Mouse (Mus musculus) thymus, postnatal 10 days (tissue): Measurements from ENCODE around the gene Rnf150.
A peak's percentile ranks its signal among the peaks of the same experiment; 100 is the strongest.

Experiments
- DNase-seq, 2 experiments: peaks; one replicate each; pipeline ENCODE4 v3.0.0; 2021; ENCODE audit warnings: low spot score in 2 of 2

Gene Rnf150

DNA sequence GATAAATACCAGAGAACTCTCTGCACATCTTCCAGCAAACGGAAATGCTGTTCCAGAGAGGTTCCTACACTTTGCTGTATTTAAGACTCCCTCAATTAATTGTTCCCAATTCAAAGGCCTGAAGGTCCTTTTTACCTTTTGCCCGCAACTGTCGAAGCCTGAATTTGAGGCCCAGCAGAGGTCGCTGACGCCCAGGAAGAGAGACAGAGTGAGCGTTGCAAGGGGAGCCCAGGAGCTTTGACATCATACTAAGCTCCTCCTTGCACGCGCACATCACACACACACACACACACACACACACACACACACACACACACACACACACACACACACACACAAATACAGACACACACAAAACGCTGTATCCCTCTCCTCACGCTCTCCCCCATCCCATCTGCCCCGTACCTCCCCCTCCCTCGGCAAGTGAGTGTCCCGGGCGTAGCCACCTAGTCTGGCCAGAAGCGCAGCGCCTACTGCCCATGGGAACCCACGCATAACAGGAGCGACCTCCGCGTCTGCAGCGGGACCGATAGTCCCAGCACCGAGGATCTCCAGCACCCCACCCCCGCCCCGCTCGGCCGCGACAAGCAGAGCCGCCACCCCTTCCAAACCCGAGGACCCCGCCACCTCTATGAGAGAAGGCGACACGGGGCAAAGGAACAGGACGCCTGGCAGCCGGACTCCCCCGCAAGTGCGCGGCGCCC, at the start of gene Rnf150:
Rnf150 (plus strand) TSS at position 316 of the 704 bp plus-strand sequence.
- DNase-seq = peak; percentile 19 to 57

DNA sequence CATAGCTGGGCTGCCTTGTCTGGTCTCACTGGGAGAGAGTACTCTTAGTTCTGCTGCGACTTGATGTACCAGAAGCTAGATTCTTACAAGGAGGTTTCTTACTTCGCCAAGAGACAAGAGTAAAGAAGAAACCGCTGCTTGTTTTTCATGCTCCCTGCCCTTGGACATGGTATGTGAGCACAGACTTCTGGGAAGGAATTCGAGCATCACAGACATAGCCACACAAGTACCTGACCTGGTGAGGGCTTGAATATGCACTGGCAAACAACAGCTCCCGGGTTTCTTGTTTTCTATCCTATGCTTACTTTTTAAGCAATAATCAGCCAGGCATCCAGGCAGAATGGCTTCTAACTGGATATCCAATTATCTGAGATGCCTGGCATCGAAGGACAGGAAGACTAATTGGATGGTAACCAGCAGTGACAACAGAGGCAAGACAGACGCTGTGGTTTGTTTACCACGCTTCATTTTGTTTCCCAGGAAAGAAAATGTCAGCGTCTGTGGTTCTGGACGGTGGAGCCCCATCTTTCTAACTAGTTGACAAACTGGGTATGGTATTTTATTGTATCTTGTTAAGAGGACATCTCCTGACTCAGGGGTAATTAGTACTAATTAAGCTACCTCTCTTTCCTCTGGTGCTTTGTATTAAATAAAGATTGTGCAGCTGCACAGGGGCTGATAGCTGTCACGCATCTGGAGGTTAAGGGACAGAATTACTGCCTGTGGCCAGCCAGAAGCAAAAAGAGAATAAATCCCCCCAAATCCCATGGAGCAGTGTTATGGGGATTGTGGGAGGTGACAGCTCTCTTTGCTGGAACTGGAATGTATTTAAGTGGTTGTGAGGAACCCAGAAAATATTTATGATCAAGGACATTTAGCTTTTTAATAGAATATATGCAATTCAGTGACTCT, 36.8 kb upstream of the Rnf150 start:
- DNase-seq = no peak

DNA sequence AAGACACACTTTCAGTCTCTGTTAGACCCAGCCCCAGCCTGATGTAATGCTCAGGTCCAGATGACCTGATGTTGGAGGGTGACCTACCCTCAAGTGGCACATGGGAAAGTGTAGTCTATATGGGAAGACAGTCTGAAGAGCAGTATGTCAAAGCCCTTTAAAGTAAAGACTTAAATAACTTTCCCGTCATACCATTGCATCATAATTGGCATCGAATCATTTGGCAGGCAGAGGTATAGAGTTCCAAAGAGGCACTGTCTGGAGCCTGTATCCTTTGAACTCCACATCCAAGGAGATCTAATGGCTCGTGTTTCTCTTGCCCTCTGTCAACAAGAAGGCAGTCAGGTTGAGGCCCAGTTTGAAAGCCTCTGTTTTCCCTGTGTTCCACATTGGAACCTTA, 22.7 kb upstream of the Rnf150 start:
- DNase-seq = no peak

DNA sequence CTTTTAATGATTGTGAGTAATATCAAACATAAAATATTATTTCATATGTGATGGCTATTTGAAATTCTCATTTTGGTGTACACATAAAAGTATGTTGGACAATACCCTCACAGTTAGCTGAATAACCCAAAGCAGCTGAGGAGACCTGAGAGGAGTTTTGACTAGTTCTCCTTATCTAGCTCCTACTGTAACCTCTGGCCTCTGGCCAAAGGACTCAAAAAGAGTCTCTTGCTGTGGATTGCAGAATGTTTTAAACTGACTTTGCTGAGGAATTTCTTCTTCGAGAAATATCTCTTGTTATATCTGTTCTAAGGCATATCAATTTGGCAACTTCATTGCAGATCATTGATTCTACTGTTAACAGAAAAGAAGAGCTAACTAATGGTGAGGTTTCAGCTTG, 22.2 kb upstream of the Rnf150 start:
- DNase-seq = no peak

DNA sequence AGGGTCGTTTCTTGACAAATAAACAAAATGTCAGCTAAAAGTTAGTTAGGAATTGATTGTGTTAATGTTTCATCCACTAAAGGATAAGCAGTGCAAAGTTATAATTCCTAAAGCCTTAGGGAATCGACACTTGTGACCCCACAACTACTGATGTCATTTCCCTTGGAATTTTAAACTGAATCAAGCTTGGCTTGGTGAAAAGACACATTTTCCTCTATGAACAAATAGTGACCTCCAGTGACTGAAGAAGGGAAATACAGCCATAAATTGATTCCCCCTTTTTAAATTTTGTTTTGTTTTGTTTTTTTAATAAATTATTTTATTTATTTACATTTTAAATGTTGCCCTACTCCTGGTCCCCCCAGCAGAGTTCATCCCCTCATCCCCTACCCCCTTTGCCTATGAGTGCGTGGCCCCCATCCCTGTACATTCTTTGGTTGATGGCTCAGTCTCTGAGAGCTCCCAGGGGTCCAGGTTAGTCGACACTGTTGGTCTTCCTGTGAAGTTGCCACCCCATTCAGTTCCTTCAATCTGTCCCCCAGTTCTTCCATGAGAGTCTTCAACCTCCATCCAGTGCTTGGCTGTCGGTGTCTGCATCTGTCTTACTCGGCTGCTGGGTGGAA, 21.5 kb upstream of the Rnf150 start:
- no peak for DNase-seq

DNA sequence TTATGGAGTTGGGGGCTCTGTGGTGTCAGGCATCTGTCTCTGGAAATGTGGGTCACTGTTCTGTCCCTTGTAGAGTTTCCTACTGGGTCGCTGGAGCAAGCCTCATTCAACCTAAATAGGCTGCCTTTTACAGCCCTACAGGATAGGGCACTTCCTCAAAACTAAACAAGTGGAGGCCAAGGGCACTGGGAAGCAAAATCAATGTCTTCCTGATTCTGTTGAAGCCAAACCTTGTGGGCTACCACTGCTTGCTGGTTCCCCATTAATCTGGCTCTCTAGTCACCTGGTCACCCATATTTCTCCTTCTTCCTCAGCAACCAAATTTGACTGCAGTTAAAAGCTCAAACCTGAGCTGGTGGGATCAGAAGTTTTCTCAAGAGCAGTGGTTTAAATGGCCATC, 19.5 kb upstream of the Rnf150 start:
- DNase-seq = no peak

DNA sequence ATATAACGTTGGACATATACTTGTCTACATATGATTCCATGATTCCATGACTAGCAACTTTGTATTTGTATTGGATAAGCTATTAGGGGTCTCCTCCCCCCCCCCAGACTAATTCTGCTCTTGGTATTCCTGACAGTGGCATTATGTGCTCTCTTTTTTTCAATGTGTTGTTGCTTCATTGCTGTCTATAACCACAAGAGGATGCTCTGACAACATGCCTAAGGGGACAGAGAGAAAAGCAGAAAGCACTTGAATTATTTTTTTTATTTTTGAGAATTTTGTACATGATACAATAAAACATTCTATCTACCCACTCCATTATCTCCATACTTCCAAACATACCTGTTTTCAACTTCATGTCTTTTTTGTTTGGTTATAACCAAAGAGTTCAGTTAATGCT, 18.7 kb upstream of the Rnf150 start:
- DNase-seq = no peak

DNA sequence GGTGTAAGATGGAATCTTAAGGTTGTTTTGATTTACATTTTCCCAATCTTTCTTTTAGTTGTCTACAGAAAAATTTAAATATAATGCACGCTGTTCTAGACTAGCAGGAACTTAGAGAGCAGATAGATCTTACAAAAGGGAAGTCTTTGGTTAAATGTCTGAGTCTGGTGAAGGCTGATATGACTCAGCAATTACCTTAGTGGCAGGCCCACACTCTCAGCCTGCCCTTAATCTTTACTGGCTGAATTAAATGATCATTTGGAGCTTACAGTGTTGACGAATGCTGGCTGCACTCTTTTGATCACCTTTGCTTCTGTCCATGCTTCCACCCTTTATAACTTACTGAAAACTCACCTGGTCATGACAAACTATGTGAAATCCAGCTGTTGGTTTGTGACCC, 17.1 kb upstream of the Rnf150 start:
- no peak for DNase-seq

DNA sequence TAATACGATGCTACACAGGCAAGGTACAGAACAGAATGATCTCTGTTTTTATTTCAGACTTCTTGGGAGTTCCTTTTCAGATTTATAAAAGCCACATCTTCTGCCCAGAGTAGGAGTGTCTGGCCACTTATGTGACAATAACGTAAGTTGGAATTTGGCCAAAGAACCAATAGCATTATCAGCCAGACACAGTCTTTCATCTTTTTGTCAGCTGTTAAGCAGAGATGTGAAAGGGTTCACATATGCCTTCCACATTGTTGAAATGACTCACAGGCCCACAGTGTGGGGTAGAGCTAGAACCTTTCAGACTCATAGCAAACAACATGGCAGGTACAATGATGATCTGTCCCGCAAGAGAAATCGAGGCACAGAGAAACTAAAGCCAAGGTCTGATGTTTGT, 16.4 kb upstream of the Rnf150 start:
- no peak for DNase-seq

DNA sequence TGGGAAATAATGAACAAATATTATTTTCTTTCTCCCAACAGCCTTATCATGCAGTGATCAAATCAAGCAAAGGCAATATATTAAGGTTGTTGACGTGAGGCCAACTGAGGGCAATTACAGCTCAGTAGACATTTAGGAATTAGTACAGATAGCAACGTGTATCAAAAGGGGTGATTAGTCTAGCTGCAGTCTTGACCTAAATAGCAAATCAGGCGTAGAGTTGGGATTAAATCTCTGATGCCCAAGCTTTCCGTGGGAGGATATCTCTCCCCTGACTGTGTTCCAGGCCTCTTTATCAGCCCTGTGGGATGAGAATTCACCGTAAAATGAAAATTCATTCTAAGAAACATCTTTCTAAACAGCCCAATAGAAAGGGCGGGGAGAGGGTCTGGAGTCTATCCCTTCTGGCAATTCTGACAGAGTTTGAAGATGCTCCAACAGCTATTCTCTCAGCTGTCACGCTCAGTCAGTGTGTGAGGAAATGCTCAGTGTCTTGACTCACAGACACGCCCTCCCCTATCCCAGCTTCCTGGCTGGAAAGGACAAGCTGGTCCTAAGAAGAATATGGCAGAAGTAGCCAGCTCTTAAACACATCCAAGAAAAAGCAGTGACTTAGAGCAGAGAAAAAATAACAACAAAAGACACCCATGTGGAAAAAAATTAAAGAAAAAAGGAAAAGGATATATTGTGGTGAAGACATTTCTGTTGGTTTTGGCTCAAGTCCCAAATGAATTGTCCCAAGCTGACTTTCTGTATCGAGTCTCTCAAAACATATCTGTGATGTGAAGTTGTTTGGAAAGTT, 4.4 kb upstream of the Rnf150 start:
- DNase-seq = no peak

DNA sequence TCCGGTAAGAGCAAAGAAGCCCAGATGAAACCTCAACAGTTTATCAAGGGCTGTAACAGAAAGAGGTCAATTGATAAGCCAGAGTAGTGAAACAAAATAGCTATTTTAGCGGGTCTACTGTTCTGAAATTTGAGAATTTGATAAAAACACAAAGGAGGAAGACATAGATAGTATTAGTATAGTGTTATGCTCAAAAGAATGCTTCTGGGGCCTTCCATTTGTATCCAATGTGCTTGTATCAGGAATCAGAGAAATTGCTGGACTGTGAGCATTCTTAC, 3.9 kb upstream of the Rnf150 start:
- no peak for DNase-seq

DNA sequence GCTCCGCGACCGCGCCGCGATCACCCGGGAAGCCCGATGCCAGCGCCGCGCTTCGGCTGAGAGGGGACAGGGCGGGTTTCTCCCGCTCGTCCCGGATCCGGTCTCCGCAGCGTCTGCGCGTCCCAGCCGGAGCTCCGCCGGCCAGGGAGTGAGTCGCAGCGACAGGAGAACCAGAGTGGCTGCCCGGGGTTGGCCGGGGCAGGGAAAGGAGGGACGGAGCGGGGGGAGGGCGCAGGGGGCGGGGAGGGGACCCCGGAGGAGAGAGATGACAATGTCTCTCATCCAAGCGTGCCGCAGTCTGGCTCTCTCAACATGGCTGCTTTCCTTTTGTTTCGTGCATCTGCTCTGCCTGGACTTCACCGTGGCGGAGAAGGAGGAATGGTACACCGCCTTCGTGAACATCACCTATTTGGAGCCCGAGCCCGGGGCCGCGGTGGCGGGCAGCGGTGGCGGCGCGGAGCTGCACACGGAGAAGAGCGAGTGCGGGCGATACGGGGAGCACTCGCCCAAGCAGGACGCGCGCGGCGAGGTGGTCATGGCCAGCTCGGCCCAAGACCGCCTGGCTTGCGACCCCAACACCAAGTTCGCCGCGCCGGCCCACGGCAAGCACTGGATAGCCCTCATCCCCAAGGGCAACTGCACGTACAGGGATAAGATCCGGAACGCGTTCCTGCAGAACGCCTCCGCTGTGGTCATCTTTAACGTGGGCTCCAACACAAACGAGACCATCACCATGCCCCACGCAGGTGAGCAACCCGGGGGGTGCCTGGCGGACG, 777 bp downstream of the Rnf150 start:
- peak in 1 of 2 experiments; percentile 6 for DNase-seq

DNA sequence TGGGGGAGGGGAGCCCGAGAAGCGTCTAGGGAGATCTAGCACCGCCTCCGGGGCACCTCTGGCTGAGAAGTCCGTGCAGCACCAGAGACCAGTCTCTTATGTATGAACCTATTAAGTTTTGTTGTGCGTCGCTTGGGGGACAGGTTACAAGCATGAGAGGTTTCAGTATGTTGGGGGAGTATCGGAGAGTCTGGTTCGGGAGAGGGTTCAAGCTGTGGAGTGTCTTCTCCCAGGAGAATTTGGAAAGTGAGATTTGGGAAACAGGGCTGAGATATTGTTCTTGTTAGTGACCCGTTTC, 1.3 kb downstream of the Rnf150 start:
- DNase-seq = no peak

DNA sequence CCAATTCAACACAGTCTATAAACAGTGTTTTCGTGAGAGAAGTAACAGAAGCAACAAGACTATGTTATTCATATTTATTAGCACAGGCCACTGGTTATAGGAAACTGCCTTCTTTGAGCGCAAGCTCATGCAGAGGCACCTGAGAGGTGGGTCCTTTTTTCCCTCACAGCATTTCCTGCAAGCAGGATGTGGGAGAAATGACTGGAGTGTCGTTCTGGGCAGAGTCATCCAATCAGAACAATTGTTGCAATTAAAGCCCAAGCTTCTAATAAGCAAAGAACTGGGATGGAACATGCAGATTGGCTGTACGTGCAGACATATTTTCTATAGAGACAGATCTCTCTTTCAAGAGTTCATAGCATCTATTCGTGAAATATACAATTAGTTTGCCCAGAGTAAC, 2.1 kb downstream of the Rnf150 start:
- DNase-seq = no peak

DNA sequence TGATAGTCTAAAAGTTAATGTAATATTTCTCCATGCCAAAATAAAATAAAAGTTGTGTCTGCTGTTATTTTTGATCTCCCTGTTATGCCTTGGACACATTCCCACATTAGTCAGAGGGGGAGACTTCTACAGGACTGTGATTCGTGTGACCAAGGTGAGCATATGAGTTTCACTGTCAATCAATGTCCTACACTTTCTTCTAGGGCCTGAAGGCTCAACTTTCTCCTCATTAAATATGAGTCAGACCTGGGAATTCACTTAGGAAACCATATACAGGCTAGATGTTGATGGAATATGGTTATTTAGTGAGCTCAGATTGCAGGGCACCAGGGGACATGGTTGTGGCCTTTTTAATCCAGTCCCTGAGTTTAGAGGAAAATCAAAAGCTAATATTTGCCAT, 3.1 kb downstream of the Rnf150 start:
- no peak for DNase-seq

DNA sequence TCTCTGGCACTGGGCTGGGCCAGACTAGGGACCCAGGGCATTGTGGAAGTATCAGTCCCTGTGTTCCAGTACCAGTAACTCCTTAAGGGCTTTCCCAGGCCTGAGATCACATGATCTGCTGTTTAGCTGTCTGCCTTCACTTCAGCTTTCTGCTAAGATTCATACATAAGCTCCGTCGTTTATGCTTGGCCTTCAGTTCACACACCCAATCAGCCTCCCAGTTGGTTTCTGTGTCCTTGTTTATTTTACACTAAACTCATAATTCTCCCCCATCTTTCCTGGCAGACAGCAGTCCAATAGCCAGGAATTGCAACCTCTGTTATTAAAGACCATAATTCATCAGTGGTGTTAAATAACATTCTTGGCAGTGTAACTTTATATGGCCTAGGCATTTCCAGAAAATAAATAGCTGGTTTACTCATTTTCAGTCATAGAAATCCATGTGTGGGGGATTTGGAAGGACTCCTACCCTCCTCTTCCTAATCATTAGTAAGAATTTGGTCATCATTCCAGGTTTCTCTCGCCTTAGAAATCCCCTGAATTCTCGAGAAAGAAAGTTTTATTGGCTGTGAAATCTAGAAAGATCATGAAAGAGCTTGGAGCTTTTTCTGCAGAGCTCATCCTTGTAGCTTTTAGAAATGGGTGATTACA, 7.8 kb downstream of the Rnf150 start:
- no peak for DNase-seq

DNA sequence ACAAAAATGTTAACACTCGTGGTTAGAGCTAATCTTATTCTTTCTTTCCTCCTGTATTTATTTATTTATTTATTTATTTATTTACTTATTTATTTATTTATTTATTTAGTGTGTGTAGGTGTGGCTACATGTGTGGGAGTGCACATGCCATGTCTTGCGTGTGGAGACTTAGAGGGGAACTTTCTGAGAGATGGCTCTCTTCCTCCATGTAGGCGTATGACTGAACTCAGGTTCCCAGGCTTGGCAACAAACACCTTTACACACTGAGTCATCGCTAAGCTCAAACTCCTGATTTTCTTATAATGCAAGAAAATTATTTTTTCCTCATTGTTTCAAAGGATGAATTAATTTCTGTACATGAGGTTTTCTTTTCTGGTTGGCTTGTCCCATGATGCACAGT, 8.8 kb downstream of the Rnf150 start:
- no peak for DNase-seq

DNA sequence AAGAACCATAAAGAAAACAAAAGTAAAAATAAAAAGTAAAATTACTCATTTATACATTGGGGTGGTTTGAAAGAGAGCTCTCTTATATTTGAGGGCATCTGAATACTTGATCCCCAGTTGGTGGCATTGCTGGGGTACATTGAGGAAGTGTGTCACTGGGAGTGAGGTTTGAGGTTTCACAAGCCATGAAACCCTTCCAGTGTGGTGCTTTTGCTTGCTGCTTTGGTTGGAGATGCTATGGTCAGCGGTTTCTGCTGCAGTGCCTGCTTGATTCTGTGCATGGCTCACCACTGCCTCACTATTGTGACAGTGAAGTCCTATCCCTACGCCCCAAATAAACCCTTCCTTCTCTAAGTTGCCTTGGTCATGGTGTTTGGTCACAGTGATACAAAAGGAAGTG, 10.9 kb downstream of the Rnf150 start:
- no peak for DNase-seq

DNA sequence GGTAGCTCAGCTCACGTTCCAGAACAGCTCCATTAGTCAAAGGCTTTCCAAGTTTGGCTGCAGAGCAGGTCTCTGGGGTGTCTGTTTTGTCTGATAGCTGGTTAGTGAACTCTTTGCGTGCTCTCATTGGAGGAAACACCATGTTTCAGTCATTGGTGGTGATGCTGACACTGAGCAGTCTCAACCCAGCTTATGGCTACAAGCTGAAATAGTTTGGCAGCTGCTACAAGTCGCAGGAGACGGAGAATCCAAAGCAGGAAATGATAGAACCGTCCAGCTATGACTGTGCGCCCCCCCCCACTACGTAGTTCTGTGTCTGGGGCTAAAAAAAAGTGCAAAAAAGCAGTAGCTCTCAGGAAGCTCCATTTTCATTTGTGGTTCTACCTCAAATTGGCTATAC, 12.0 kb downstream of the Rnf150 start:
- no peak for DNase-seq

DNA sequence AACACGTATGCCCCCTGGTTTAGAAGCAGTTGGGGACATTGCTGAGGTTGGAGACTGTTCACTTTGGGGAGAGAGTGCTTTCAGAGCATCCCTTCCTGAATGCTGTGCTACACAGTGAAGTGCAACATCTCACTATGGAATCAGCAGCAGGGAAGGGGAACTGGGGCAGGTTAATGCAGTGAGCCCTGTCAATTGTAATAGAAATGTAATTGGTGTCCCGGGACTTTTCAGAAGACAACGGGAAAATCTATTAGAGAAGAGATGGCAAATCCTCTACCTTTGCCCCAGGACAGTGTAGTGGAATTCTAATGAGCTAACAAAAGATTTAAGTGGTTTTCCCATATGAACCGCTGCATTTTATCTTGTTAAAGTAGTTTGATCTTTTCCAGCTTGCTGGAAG, 21.3 kb downstream of the Rnf150 start:
- DNase-seq = no peak

DNA sequence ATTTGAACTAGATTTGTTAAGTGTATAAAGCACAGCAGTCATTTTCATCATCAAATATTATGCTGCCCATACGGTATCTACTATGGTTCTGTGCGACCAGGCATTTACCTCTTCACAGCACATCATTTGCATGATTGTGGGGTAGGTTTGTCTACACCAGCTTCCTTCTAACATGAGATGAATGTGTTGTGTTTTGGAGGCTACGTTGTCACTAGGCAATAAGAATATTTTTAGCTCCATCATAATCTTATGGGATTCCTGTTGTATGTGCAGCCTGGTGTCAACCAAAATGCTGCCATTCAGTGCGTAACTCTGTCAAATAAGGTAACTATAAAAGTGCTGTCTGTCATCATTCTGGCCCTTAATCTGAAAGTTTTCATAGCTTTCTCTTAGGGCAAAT, 24.1 kb downstream of the Rnf150 start:
- no peak for DNase-seq
